Mouse (Mus musculus): ENCODE data around the gene 3110082I17Rik. TPM values are rescaled to one million over a fixed set of nuclear protein-coding genes. Genes with fewer than 3 reads are reported as not detected.

The 3110082I17Rik gene
- polyA plus RNA-seq, 1 experiment from 2014 or later: 40.0 TPM

- H3K9me3 ChIP-seq: no peaks in the 10 kb centered on the region
- 78% methylated on average over 9 of the region's 9 CpGs for WGBS
- no peak overlapping the region for H3K27ac ChIP-seq
- no peaks in the 10 kb centered on the region for H3K36me3 ChIP-seq
- no peak overlapping the region for H3K4me2 ChIP-seq
- H3K27me3 ChIP-seq: no peaks in the 10 kb centered on the region
- H3K4me1 ChIP-seq: peaks cover 21% of the 10 kb centered on the region
- no peak overlapping the region for H3K9ac ChIP-seq
- no peak for ATAC-seq (ENCODE audit: borderline replicate concordance, extremely low read depth, low FRiP score, low TSS enrichment)
- H3K4me3 ChIP-seq: no peak overlapping the region
Measured at GRCm38 (mm10) chr5:139433842-139434568, 26.3 kb downstream of the 3110082I17Rik start.

DNA sequence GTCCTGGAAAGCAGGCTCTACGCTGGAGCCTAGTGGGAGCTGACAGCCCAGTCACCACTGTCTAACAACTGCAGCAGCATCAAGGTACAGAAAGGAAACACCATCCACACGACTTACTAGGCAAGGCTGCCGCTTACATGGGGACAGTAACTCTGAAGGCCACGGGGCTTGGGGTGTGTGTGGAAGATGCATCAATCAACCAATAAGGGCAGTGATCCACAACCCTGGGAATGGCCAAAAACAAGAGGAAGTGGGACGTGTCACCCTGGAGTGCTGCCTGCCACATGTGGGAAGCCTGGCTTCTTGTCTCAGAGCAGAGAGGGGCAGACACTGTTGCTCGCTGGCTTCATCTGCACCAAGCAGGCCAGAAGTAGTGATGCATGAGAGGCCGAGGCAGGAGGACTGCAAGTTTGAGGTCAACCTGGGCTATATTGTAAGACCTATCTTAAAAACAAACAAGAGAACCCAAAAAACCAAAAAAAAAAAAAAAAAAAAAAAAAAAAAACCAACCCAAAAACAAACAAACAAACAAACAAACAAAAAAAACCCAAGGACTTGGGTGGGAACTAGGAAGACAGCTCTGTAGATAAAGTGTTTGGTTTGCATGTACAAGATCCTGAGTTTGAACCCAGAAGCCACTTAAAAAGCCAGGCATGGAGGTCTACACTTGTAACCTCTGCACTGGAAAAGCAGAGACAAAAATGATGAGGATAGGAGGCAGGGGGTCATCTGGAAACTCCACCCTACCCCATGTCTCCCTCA lies 27.4 kb downstream of the 3110082I17Rik start:
- H3K36me3 ChIP-seq: no peaks in the 10 kb centered on the region
- no peak overlapping the region for H3K4me3 ChIP-seq
- no peaks in the 10 kb centered on the region for H3K9me3 ChIP-seq
- no peak overlapping the region for H3K9ac ChIP-seq
- no peaks in the 10 kb centered on the region for H3K27me3 ChIP-seq
- H3K4me1 ChIP-seq: peaks cover 31% of the 10 kb centered on the region
- no peak for ATAC-seq (ENCODE audit: borderline replicate concordance, extremely low read depth, low FRiP score, low TSS enrichment)
- WGBS: 71% methylated on average over 7 of the region's 7 CpGs
- no peak overlapping the region for H3K4me2 ChIP-seq
- H3K27ac ChIP-seq: no peak overlapping the region

- H3K4me1 ChIP-seq: peaks cover 33% of the 10 kb centered on the region
Measured at GRCm38 (mm10) chr5:139432333-139432732, 28.0 kb downstream of the 3110082I17Rik start.

DNA sequence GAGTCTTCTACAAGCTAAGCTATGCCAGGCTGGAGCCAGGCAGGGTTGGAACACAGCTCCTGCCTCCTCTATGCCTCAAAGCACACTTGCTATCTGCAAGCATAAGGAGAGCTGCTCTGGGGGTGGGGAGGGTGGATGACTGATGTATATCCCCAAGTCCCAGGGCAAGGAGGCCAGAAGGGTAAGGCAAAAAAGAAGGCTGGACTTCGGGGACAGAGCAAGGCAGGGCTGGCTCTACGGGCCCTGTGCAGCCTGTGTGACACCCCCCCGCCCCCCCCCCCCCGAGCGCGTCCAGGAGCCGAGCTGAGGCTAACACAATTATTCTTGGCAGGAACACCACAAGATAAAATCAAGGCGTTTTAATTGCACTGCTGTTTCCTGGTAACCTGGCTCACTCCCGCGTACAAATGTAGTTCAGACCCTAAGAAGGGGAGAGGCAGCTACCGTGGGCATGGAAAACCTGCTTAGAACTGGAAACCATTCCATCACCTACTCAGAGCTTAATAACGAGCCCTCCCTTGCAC lies 30.4 kb downstream of the 3110082I17Rik start:
- no peak overlapping the region for H3K4me2 ChIP-seq
- H3K36me3 ChIP-seq: no peaks in the 10 kb centered on the region
- WGBS: 28% methylated on average over 12 of the region's 12 CpGs
- H3K4me3 ChIP-seq: no peak overlapping the region
- peaks cover 28% of the 10 kb centered on the region for H3K4me1 ChIP-seq
- no peaks in the 10 kb centered on the region for H3K9me3 ChIP-seq
- H3K27me3 ChIP-seq: no peaks in the 10 kb centered on the region
- no peak overlapping the region for H3K27ac ChIP-seq
- no peak for ATAC-seq (ENCODE audit: borderline replicate concordance, extremely low read depth, low FRiP score, low TSS enrichment)
- H3K9ac ChIP-seq: no peak overlapping the region

More at GRCm38 (mm10) chr5:139432333-139432732, 28.0 kb downstream of the 3110082I17Rik start:
- WGBS: 83% methylated on average over 6 of the region's 6 CpGs
- Histone ChIP-seq H3K4me2 (no peak overlapping the region), H3K27ac (no peak overlapping the region), H3K9ac (no peak overlapping the region), H3K27me3 (no peaks in the 10 kb centered on the region), H3K36me3 (no peaks in the 10 kb centered on the region), H3K9me3 (no peaks in the 10 kb centered on the region), H3K4me3 (no peak overlapping the region)
- no peak for ATAC-seq (ENCODE audit: borderline replicate concordance, extremely low read depth, low FRiP score, low TSS enrichment)

DNA sequence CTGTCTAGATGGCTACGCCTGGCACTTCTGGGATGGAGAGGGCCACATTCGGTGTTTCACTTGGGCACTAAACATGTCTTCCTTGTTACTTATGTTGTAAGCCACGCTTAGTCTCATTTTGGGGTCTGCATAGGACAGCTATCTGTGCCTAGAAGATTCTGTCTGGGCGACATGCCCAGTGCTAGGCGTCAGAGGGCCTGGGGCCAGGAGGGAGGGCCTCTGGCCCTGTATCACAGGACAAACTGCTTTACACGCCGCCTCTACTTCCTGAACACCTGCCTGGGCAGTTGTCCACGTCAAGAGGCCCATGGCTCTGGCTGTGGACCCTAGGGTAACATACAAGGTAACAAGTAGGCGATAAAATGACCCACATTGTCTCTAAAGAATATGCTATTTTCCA lies 32.3 kb downstream of the 3110082I17Rik start:
- ATAC-seq (ENCODE audit: borderline replicate concordance, extremely low read depth, low FRiP score, low TSS enrichment): peak; percentile 36; the same call in 1 of the 2 replicates
- Histone ChIP-seq H3K4me1 (peaks cover 38% of the 10 kb centered on the region), H3K4me2 (no peak overlapping the region), H3K9ac (no peak overlapping the region), H3K27me3 (no peaks in the 10 kb centered on the region), H3K9me3 (no peaks in the 10 kb centered on the region), H3K27ac (peak overlapping the region; percentile 27; the same call in 1 of the 2 replicates), H3K4me3 (no peak overlapping the region), H3K36me3 (no peaks in the 10 kb centered on the region)
- WGBS: 41% methylated on average over 9 of the region's 9 CpGs

DNA sequence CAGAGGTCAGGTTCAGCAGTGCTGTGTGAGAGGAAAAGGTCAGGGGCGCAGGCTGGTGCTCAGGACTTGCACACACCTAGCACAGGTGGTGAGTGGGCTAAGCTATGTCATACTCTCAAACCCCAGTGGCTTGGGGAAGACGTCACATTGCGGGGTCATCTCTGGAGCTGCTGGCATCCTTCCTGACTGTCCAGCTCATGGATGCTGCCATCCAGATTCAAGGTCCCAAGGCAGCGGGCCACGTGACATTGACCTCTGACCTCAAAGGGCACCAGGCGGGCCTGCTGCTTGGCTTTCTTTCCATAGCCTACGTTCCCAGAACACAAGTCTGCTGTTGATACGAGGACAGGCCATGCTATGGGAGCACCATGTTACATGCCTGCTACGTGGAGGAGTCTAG lies 33.3 kb downstream of the 3110082I17Rik start:
- peaks cover 48% of the 10 kb centered on the region for H3K4me1 ChIP-seq
- no peak overlapping the region for H3K4me3 ChIP-seq
- H3K27me3 ChIP-seq: no peaks in the 10 kb centered on the region
- no peak overlapping the region for H3K27ac ChIP-seq
- H3K9me3 ChIP-seq: no peaks in the 10 kb centered on the region
- H3K4me2 ChIP-seq: no peak overlapping the region
- H3K9ac ChIP-seq: no peak overlapping the region
- no peaks in the 10 kb centered on the region for H3K36me3 ChIP-seq
- WGBS: 86% methylated on average over 9 of the region's 9 CpGs
- no peak for ATAC-seq (ENCODE audit: borderline replicate concordance, extremely low read depth, low FRiP score, low TSS enrichment)

GRCm38 (mm10) chr5:139425198-139425597 lies 35.1 kb downstream of the 3110082I17Rik start:
- H3K27ac ChIP-seq: no peak overlapping the region
- ATAC-seq (ENCODE audit: borderline replicate concordance, extremely low read depth, low FRiP score, low TSS enrichment): no peak
- 64% methylated on average over 9 of the region's 9 CpGs for WGBS

GRCm38 (mm10) chr5:139423026-139423865 lies 37.1 kb downstream of the 3110082I17Rik start, which contains the start of gene Gper1:
Gene Gper1, plus strand, starts transcription at chr5:139423151.
- Histone ChIP-seq H3K4me1 (peaks cover 41% of the 10 kb centered on the region), H3K4me3 (peak within 1 kb of the TSS; percentile 41), H3K36me3 (no peaks in the 10 kb centered on the region), H3K9ac (peak within 1 kb of the TSS; percentile 37), H3K27ac (peak within 1 kb of the TSS; percentile 45; the same call in 1 of the 2 replicates), H3K4me2 (peak within 1 kb of the TSS; percentile 60), H3K9me3 (no peaks in the 10 kb centered on the region), H3K27me3 (no peaks in the 10 kb centered on the region)
- 41% methylated on average over 21 of the region's 21 CpGs for WGBS
- peak; percentile 63; the same call in 1 of the 2 replicates for ATAC-seq (ENCODE audit: borderline replicate concordance, extremely low read depth, low FRiP score, low TSS enrichment)

More at GRCm38 (mm10) chr5:139425198-139425597, 35.1 kb downstream of the 3110082I17Rik start:
- H3K36me3 ChIP-seq: no peaks in the 10 kb centered on the region
- peaks cover 52% of the 10 kb centered on the region for H3K4me1 ChIP-seq
- H3K27me3 ChIP-seq: no peaks in the 10 kb centered on the region
- no peaks in the 10 kb centered on the region for H3K9me3 ChIP-seq
- H3K9ac ChIP-seq: no peak overlapping the region
- H3K4me3 ChIP-seq: no peak overlapping the region
- H3K4me2 ChIP-seq: no peak overlapping the region

DNA sequence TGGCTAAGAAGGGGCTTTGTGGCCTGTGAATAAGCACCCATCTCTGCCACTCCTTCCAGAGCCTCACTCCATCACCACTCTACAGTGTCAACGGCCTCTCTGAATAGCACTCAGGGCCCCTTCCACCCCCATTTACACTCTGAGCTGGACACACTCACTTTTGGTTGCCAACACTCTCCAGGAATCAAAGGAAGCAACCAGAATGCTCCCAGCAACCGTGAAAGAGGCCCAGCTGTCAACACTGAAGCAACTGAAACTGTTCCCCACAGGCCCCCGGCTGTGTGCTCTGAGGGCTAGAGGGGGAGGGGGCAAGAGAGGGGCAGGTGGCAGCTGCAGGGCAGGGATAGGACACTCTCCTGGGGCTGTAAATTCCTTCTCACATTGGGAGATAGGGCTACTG lies 41.7 kb downstream of the 3110082I17Rik start:
- no peaks in the 10 kb centered on the region for H3K36me3 ChIP-seq
- H3K27me3 ChIP-seq: no peaks in the 10 kb centered on the region
- H3K4me2 ChIP-seq: no peak overlapping the region
- 18% methylated on average over 3 of the region's 3 CpGs for WGBS
- ATAC-seq (ENCODE audit: borderline replicate concordance, extremely low read depth, low FRiP score, low TSS enrichment): no peak
- H3K9me3 ChIP-seq: no peaks in the 10 kb centered on the region
- no peak overlapping the region for H3K9ac ChIP-seq
- peaks cover 29% of the 10 kb centered on the region for H3K4me1 ChIP-seq
- no peak overlapping the region for H3K4me3 ChIP-seq
- H3K27ac ChIP-seq: no peak overlapping the region

DNA sequence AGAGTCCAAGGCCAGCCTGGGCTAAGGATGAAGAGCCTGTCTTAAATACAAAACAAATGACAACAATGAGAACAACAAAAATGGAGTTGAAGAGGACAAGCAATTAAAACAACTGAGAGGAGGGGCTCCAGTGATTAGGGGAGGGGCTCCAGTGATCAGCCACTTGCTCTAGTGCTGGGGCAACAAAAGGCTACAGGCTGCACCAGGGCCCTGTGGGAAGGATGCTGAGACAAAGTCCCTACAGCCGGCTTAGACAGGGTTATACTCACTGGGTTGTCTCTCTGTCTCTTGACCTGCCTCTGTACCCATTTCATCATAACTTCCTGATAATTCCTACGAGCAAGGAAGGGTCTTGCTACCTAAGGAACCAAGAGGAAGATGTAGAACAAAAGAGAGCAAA lies 42.2 kb downstream of the 3110082I17Rik start:
- Histone ChIP-seq H3K36me3 (no peaks in the 10 kb centered on the region), H3K9ac (no peak overlapping the region), H3K27me3 (no peaks in the 10 kb centered on the region), H3K4me3 (no peak overlapping the region), H3K4me2 (no peak overlapping the region), H3K27ac (no peak overlapping the region), H3K4me1 (peaks cover 24% of the 10 kb centered on the region), H3K9me3 (no peaks in the 10 kb centered on the region)
- 57% methylated on average over 2 of the region's 2 CpGs for WGBS
- ATAC-seq (ENCODE audit: borderline replicate concordance, extremely low read depth, low FRiP score, low TSS enrichment): no peak

DNA sequence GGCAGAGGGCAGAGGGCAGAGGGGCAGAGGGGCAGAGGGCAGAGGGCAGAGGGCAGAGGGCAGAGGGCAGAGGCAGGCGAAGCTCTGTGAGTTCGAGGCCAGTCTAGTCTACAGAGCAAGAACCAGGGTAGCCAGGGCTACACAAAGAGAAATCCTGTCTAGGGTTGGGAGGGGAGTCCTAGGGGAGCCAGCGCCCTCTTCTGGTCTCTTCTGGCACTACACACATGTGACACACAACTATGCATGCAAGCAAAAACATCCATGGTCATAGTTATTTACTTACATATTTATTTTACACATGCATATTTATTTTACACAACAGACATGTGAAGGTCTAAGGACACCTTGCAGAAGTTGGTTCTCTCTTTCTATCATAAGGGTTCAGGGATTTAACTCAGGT lies 42.8 kb downstream of the 3110082I17Rik start:
- Histone ChIP-seq H3K9me3 (no peaks in the 10 kb centered on the region), H3K27ac (no peak overlapping the region), H3K4me1 (peaks cover 18% of the 10 kb centered on the region), H3K4me3 (no peak overlapping the region), H3K36me3 (no peaks in the 10 kb centered on the region), H3K9ac (no peak overlapping the region), H3K4me2 (no peak overlapping the region), H3K27me3 (no peaks in the 10 kb centered on the region)
- 84% methylated on average over 3 of the region's 3 CpGs for WGBS
- no peak for ATAC-seq (ENCODE audit: borderline replicate concordance, extremely low read depth, low FRiP score, low TSS enrichment)

All from lung, embryonic 15.5 days (tissue).